Mouse (Mus musculus) erythroblast, embryonic 14.5 days (primary cell): ENCODE results near the gene R3hdm1.

Experiments
- GATA1 ChIP-seq: IDR thresholded peaks from 2 replicates; pipeline ENCODE4 v1.6.1; 2012; ENCODE audit warnings: low read length, inconsistent platforms, mixed read lengths
- TAL1 ChIP-seq: IDR thresholded peaks from 3 replicates; pipeline ENCODE4 v1.6.1; 2012; ENCODE audit warnings: low read length, inconsistent platforms, mixed read lengths

GRCm38 (mm10) chr1:128073051-128073450 is 30.1 kb upstream of the R3hdm1 start:
- TF ChIP-seq GATA1, result no peak
- no peak for TF ChIP-seq TAL1
